Mouse (Mus musculus) testis, adult 2 months (tissue): Measurements from ENCODE around the gene Vsig10.
A peak's percentile ranks its signal among the peaks of the same experiment; 100 is the strongest.

Experiments used
- CTCF ChIP-seq: fragments of 200-500 bp; IDR thresholded peaks from 2 replicates; pipeline ENCODE4 v1.5.1; 2012; ENCODE audit warnings: low read depth, mild to moderate bottlenecking, inconsistent platforms, low read length, moderate library complexity; ENCODE audit not compliant: control insufficient read depth, insufficient read depth, insufficient replicate concordance
- POLR2A ChIP-seq: fragments of 200-500 bp; IDR thresholded peaks from 2 replicates; pipeline ENCODE4 v1.6.1; 2012; ENCODE audit warnings: low read depth, mild to moderate bottlenecking, inconsistent platforms, low read length, moderate library complexity; ENCODE audit not compliant: control insufficient read depth

GRCm38 (mm10) chr5:117388877-117389276 is 70.0 kb downstream of the Vsig10 start, which contains the start of gene Rfc5:
- no peak for TF ChIP-seq CTCF
- TF ChIP-seq POLR2A, result peak; percentile 54; the same call in 1 of the 2 replicates
